In genomic region chr17:29769143-29769542, GRCm38 (mm10) we compare ENCODE assay signal across 11 mouse cellular contexts. TPM values are rescaled to one million over a fixed set of nuclear protein-coding genes. Genes with fewer than 3 reads are reported as not detected.
DNase-seq lines count a peak whose midpoint lies in the region; ATAC-seq and TF ChIP-seq lines count a peak whose summit lies in the region.
"Had no signal": no experiment of that assay in that cellular context is flagged by ENCODE, and none has a peak within 500 bp of the region (broad histone marks: within the 10 kb centered on the region; RNA-seq: fewer than 3 reads in every experiment).

No protein-coding gene starts in this region.

- peak overlapping the region; percentile 57 for H3K4me2 ChIP-seq in CH12.LX (ENCODE audit: insufficient read depth, low read depth, poor library complexity, severe bottlenecking)

- H3K9ac ChIP-seq in CH12.LX (ENCODE audit: insufficient read depth, low read depth) = peak overlapping the region; percentile 15; the same call in 1 of the 2 replicates

- TF ChIP-seq CTCF in CH12.LX (conservative IDR thresholded peaks at IDR 0.05 in 1 of 2, IDR thresholded peaks at IDR 0.05 in 1 of 2; ENCODE audit: low read depth in 2 of 2, low read length in 2 of 2) = no peak

- peak; percentile 90 for ATAC-seq in activated CD4-positive, CD25-positive, alpha-beta regulatory T cell, adult 4 months
- ATAC-seq: hindbrain, postnatal 0 days had no signal

- peak; percentile 22 for TF ChIP-seq EP300 in CH12.LX (IDR thresholded peaks at IDR 0.05; ENCODE audit: low read length)

- peak; percentile 68 for TF ChIP-seq POLR2A in CH12.LX (IDR thresholded peaks at IDR 0.05; ENCODE audit: low read depth, low read length)

- H3K27ac ChIP-seq in CH12.LX (ENCODE audit: insufficient read depth, low read depth) = peak overlapping the region; percentile 52
- H3K27ac ChIP-seq: heart, adult 2 months; hindbrain, postnatal 0 days; macrophage had no signal

- H3K27me3 ChIP-seq in CH12.LX (replicated peaks) = no peaks in the 10 kb centered on the region

- H3K4me1 ChIP-seq in CH12.LX (ENCODE audit: control insufficient read depth in 1 of 2, insufficient read depth in 2 of 2) = peaks cover 32 to 52% of the 10 kb centered on the region in 2 experiments

- dilution Hi-C loops in CH12.LX (cut with MboI; ENCODE audit: extremely low pct_ligation_motif_present, extremely low pct_unique_long_range_greater_than_20kb, low sequenced_read_pairs) = no loop called here

- TF ChIP-seq RAD21 in CH12.LX (IDR thresholded peaks at IDR 0.05; ENCODE audit: low read depth, low read length) = no peak

- no peaks in the 10 kb centered on the region for H3K9me3 ChIP-seq in CH12.LX (replicated peaks; ENCODE audit: low read length)

- DNase-seq in CH12.LX (ENCODE audit: extremely low read depth) = peak; percentile 92
- DNase-seq in lung, postnatal 25 days (ENCODE audit: low spot score) = peak; percentile 60
- peak; percentile 82 to 93 for DNase-seq in thymus, adult 18-20 months
- no peak for DNase-seq in gastrocnemius, postnatal 10 days
- no peak for DNase-seq in frontal cortex, postnatal 36 days (ENCODE audit: low spot score in 2 of 2)
- DNase-seq in adrenal gland, postnatal 10 days = no peak
- no peak for DNase-seq in kidney, adult 8-10 months

- H3K79me2 ChIP-seq in CH12.LX (replicated peaks; ENCODE audit: control insufficient read depth, extremely low read depth, insufficient read depth, poor library complexity, severe bottlenecking) = no peaks in the 10 kb centered on the region

- no peaks in the 10 kb centered on the region for H3K36me3 ChIP-seq in CH12.LX (replicated peaks in 1 of 2; ENCODE audit: control insufficient read depth in 1 of 2, insufficient read depth in 1 of 2, low read length in 1 of 2)

- H3K4me3 ChIP-seq in CH12.LX (replicated peaks in 1 of 3; ENCODE audit: low read depth in 2 of 3, low read length in 2 of 3, poor library complexity in 1 of 3) = no peak overlapping the region
- H3K4me3 ChIP-seq: heart, adult 2 months had no signal

- in situ Hi-C loops in CH12.LX (cut with MboI; ENCODE audit: low pct_ligation_motif_present, low pct_unique_long_range_greater_than_20kb, low sequenced_read_pairs) = loop anchor here (10.0 kb wide), 1 partner anchor 54 kb away; the partner anchor contains the start of gene Ccdc167

TF ChIP-seq in CH12.LX, 34 proteins besides CTCF, POLR2A, EP300 and RAD21:
- TF ChIP-seq TBP (conservative IDR thresholded peaks at IDR 0.05; ENCODE audit: low read depth, low read length) (0 out of 2 replicates have a peak, but pooled peaks have one; percentile 37), MYC (IDR thresholded peaks at IDR 0.05; ENCODE audit: low read depth, low read length) (peak; percentile 53; the same call in 1 of the 2 replicates), ETS1 (conservative IDR thresholded peaks at IDR 0.05; ENCODE audit: low read depth, low read length) (peak; percentile 28; the same call in 1 of the 2 replicates), CHD2 (IDR thresholded peaks at IDR 0.05; ENCODE audit: low read length) (peak; percentile 52), HCFC1 (IDR thresholded peaks at IDR 0.05; ENCODE audit: low read depth, low read length) (peak; percentile 44; the same call in 1 of the 2 replicates), NRF1 (IDR thresholded peaks at IDR 0.05; ENCODE audit: low read depth, low read length) (no peak), USF1 (IDR thresholded peaks at IDR 0.05; ENCODE audit: low read depth, low read length) (peak; percentile 99), ZNF384 (IDR thresholded peaks at IDR 0.05; ENCODE audit: low read depth, low read length) (no peak), MAFK (IDR thresholded peaks at IDR 0.05; ENCODE audit: insufficient replicate concordance, low read length) (no peak), UBTF (IDR thresholded peaks at IDR 0.05; ENCODE audit: low read depth, low read length) (no peak), ZMIZ1 (IDR thresholded peaks at IDR 0.05; ENCODE audit: low read depth, low read length) (peak; percentile 58; the same call in 1 of the 2 replicates), IRF4 (IDR thresholded peaks at IDR 0.05; ENCODE audit: low read depth, low read length) (peak; percentile 52; the same call in 1 of the 2 replicates), MEF2A (IDR thresholded peaks at IDR 0.05; ENCODE audit: borderline replicate concordance, low read depth, low read length) (no peak), TCF12 (IDR thresholded peaks at IDR 0.05; ENCODE audit: low read depth, low read length) (peak; percentile 81), SIN3A (IDR thresholded peaks at IDR 0.05; ENCODE audit: low read length) (peak; percentile 75; the same call in 1 of the 2 replicates), NELFE (IDR thresholded peaks at IDR 0.05; ENCODE audit: low read depth, low read length) (peak; percentile 48; the same call in 1 of the 2 replicates), MAX (IDR thresholded peaks at IDR 0.05; ENCODE audit: low read length) (peak; percentile 98), MXI1 (IDR thresholded peaks at IDR 0.05; ENCODE audit: low read depth, low read length) (peak; percentile 72), MAZ (IDR thresholded peaks at IDR 0.05; ENCODE audit: low read depth, low read length) (no peak), ELF1 (IDR thresholded peaks at IDR 0.05; ENCODE audit: low read depth, low read length) (peak; percentile 96), USF2 (conservative IDR thresholded peaks at IDR 0.05; ENCODE audit: low read depth, low read length) (peak; percentile 98), BHLHE40 (IDR thresholded peaks at IDR 0.05; ENCODE audit: low read depth, low read length) (peak; percentile 62), RCOR1 (conservative IDR thresholded peaks at IDR 0.05; ENCODE audit: low read depth, low read length) (no peak), E2F4 (IDR thresholded peaks at IDR 0.05; ENCODE audit: insufficient replicate concordance, low read depth, low read length) (peak; percentile 66; the same call in 1 of the 2 replicates), CHD1 (IDR thresholded peaks at IDR 0.05; ENCODE audit: low read depth, low read length) (peak; percentile 87; the same call in 1 of the 2 replicates)

RNA-seq across cellular contexts. Expression of gene Ccdc167, which starts 52.3 kb away (rescaled TPM):
- total RNA-seq in CH12.LX (2012; rRNA removed) (18.7 and 23.5 TPM in 2 replicates), CH12.LX (2014; rRNA removed) (8.8 and 9.1 TPM in 2 replicates)
- polyA plus RNA-seq in CH12.LX (2012; ENCODE audit: insufficient read length, low read depth) = 12.0 and 15.4 TPM in 2 replicates
- polyA plus RNA-seq in activated CD4-positive, CD25-positive, alpha-beta regulatory T cell, adult 4 months (2017; shearing (Covaris generic)) = 1 to 10 TPM; 7.1 to 9.3 TPM
- total RNA-seq in gastrocnemius, postnatal 10 days (2021) = 1 to 10 TPM; 6.2 to 9.3 TPM
- 10 to 100 TPM; 12.7 to 17.2 TPM for total RNA-seq in adrenal gland, postnatal 10 days (2021)

Comparison
In these comparisons a context has a peak if more than half of its experiments do, and no peak if none do; other contexts are left out.
1. DNase-seq: peak in CH12.LX (single experiment), lung, postnatal 25 days (single experiment) and thymus, adult 18-20 months (2 of 2); none in gastrocnemius, postnatal 10 days (single experiment), frontal cortex, postnatal 36 days (0 of 2), adrenal gland, postnatal 10 days (single experiment) and kidney, adult 8-10 months (0 of 2).